Mouse (Mus musculus) frontal cortex, adult 2 months (tissue): ENCODE measurements around the gene C1qtnf1. TPM values are rescaled to one million over a fixed set of nuclear protein-coding genes. Genes with fewer than 3 reads are reported as not detected.

Experiments
- DNase-seq, 2 experiments: peaks; one replicate each; pipeline ENCODE4 v3.0.0; 2022; ENCODE audit warnings: low spot score in 1 of 2; ENCODE audit errors: extremely low spot score in 1 of 2
- polyA plus RNA-seq: library from polyadenylated mRNA; depleted of rRNA; stranded (reverse); fragments of >200 nt; gene quantifications from 2 replicates; pipeline ENCODE4 v1.2.3, GENCODE M21; 2012; rRNA removed

C1qtnf1 gene
- polyA plus RNA-seq, 1 experiment = 3.4 TPM

DNA sequence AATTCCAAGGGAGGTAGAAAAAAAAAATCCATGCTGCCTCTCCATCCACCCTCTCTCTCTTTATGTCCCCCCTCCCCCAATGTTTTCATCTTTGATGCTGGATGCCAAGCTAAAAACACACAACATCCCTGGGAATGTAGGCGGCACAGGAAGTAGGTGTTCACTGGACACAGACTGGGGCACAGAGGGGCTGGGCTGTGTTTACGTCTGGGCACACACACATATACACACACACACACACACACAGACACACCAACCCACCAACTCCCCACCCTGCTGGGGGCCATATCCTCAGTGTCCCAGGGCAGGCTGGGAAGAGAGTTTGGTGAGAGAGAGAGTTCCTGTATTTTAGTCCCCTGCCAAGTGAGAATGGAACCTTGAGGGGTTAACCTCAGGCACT, 65.5 kb downstream of the C1qtnf1 start:
- no peak for DNase-seq

DNA sequence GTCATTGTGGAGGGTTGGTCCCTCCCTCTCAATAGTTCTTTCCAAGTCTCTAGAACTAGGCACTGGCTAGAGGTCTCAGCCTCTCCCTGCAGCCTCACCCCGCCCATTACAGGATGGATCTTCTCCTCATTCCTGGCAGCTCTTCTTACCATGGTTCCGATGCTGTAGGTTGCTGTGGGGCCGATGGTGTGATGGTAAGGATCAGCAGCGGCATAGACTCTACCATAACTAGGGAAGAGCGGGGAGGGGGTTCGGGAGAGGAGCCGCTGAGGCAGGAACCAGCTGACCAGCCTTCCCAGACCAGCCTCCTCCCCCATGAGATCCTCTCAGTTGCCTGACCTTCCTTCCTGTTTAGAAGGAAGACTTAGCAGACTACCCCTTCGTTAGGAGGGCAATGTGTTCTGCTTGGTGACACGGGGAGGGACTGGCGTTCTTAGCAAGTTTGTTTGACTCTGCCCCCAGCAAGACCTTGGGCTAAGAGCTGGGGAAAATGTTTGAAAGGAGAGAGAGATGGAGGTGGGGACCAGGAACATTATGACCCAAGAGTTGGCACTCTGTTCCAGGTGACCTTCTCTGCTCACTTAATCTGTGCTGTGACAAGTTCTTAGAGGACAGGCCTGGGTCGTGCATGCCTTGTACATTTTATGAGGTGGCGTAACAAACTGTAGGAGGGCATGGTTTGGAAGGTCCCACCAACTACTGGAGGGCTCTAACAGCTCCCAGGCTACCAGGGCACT, 66.2 kb downstream of the C1qtnf1 start:
- no peak for DNase-seq

DNA sequence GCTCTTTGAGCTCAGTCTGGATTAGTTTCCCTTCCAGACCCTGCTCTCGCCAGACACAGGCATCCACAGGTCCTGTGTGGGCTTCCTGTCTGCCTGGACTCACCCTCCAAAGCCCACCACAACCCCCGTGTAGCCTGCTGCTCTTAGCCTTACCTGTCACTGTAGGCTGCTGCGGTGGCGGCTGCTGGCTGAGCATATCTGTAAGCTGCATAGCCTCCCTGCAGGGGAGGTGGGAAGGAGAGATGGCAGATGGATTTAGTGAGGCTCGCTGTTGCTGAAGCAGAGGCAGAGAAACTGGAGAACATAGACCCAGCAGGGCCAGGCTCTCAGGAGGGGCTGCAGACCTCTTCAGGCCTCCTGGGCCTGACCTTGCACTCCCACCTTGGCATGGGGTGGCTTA, 67.1 kb downstream of the C1qtnf1 start:
- peak in 1 of 2 experiments; percentile 61 for DNase-seq

DNA sequence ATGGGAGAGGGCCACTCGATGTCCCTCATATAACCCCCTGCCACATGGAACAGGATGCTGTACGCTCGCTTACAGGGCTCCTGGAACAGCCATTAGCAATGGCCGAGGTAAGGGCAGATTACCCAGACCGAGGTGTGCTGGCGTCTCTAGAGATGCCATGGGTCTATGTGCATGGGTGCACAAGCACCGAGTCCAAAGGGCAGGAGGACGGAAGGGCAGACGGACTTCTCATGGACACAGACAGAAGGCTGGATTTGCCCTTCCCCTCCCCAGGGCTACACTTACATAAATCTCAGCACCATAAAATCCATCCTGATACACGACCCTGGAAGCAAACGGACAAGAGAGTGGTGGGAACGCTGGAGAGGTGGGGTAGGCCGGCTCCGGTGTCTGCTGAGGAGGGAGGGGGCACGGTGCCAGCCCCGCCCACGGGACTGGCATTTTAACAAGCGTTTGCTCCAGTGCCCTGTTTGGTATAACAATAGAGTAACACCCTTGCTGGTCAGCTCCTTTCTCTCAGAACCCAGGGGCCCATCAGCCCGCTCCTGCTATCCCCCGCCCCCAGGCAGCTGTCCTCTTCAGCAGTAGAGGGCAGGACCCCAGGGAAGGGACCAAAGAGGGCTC, 68.2 kb downstream of the C1qtnf1 start:
- DNase-seq = no peak

Other genes starting within 250 kb of the C1qtnf1 start
- gene Cyth1, start 179.6 kb upstream of the C1qtnf1 start, polyA plus RNA-seq = 70.4 and 90.1 TPM in 2 replicates
- 27.7 and 28.4 TPM in 2 replicates for gene Usp36, start 138.0 kb upstream of the C1qtnf1 start, polyA plus RNA-seq
- gene Cep295nl, start 85.7 kb upstream of the C1qtnf1 start, polyA plus RNA-seq = 0.52 and 0.76 TPM in 2 replicates
- 192 and 218 TPM in 2 replicates for gene Timp2, start 72.5 kb upstream of the C1qtnf1 start, polyA plus RNA-seq
- gene Lgals3bp, start 26.1 kb upstream of the C1qtnf1 start, polyA plus RNA-seq = 38.5 and 52.4 TPM in 2 replicates
- 38.3 and 40.2 TPM in 2 replicates for gene Cant1, start 9.1 kb upstream of the C1qtnf1 start, polyA plus RNA-seq
- gene Engase, start 48.6 kb downstream of the C1qtnf1 start, polyA plus RNA-seq = 8.3 and 9.8 TPM in 2 replicates